Mouse (Mus musculus): ENCODE data around the gene Zglp1.

DNA sequence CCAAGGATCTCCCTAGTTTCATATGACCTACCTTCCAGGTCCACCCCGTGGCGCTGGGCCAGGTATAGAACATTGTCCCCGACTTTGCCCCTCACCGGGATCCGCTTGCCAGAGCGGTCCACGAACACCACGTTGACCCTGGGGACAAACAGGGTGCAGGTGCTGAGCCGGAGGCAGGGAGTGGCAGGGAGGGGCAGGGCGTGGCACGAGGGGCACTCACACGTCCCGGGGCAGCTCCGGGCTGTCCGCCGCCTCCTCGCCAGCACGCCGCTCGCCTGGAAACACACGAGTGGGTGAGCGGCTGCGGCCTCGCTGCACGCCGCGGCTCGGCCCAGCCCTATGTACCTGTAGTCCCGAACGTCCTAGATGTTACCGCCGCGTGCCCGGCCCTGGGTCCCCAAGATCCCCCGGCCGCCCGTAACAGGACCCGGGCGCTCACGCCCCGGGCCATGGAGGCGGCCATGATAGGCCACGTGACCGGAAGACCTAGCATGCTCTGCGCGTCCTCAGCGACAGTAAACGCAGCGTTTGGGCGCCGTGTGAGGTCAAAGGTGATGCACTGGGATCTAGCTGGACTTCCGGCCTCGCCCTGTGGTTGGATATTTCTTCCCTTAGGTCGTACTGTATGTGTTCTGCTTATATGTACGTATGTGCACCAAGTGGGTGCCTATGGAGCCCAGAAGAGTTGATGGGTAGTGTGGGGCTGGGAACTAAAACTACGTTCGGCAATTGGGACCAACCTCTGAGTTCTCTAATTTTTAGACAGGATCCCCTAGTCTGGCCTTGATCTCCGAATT lies 6.3 kb upstream of the Zglp1 start, which contains the start of the genes Gm49373 and Fdx1l:
- TF ChIP-seq CTCF (IDR thresholded peaks at IDR 0.05; ENCODE audit: low read depth) = no peak
- no peak for TF ChIP-seq EP300 (IDR thresholded peaks at IDR 0.05; ENCODE audit: low read depth)

All from liver, postnatal 0 days (tissue).